21 mouse cellular contexts compared by ENCODE assay signal in genomic region chr4:76461336-76461735, GRCm38 (mm10).
DNase-seq lines count a peak whose midpoint lies in the region; ATAC-seq and TF ChIP-seq lines count a peak whose summit lies in the region.
"Had no signal": no experiment of that assay in that cellular context is flagged by ENCODE, and none has a peak within 500 bp of the region (broad histone marks: within the 10 kb centered on the region; RNA-seq: fewer than 3 reads in every experiment).

No protein-coding gene starts in this region.

- H3K4me3 ChIP-seq in brown adipose tissue, adult 24 weeks (ENCODE audit: insufficient read depth, low read depth, low read length) = no peak overlapping the region
- no peak overlapping the region for H3K4me3 ChIP-seq in forebrain, postnatal 0 days (ENCODE audit: low read depth, low read length)
- H3K4me3 ChIP-seq: embryonic facial prominence, embryonic 13.5 days; gastrocnemius, adult 2 months; limb, embryonic 13.5 days; midbrain, embryonic 10.5 days; stomach, embryonic 15.5 days had no signal

- 52% methylated on average over 5 of the region's 5 CpGs for WGBS in forebrain, postnatal 0 days

- DNase-seq in heart, adult 18-20 months = peak; percentile 25
- DNase-seq in heart, postnatal 25 days (ENCODE audit: low spot score) = no peak
- DNase-seq in adrenal gland, postnatal 10 days = peak; percentile 54
- DNase-seq in heart, postnatal 10 days = peak; percentile 29
- DNase-seq in forebrain, postnatal 0 days = no peak
- DNase-seq: cerebellum, adult 9-10 months; gastrocnemius, adult 2 months; kidney, adult 2 months; kidney, postnatal 10 days; retina, postnatal 1 day; thymus, adult 18-20 months; thymus, postnatal 4 days had no signal

- peak overlapping the region; percentile 80 for H3K27ac ChIP-seq in brown adipose tissue, adult 24 weeks (replicated peaks; ENCODE audit: low read depth, low read length)
- H3K27ac ChIP-seq in forebrain, postnatal 0 days (ENCODE audit: low read depth, low read length) = no peak overlapping the region
- H3K27ac ChIP-seq: embryonic facial prominence, embryonic 13.5 days; gastrocnemius, adult 2 months; hindbrain, postnatal 0 days; limb, embryonic 13.5 days; liver, embryonic 14.5 days; macrophage; midbrain, embryonic 10.5 days; stomach, embryonic 15.5 days had no signal

- no peaks in the 10 kb centered on the region for H3K36me3 ChIP-seq in forebrain, postnatal 0 days (ENCODE audit: insufficient read depth)
- H3K36me3 ChIP-seq: embryonic facial prominence, embryonic 13.5 days; limb, embryonic 13.5 days; midbrain, embryonic 10.5 days; stomach, embryonic 15.5 days had no signal

- TF ChIP-seq CTCF in forebrain, postnatal 0 days (IDR thresholded peaks at IDR 0.05; ENCODE audit: low read depth) = no peak

- H3K9me3 ChIP-seq in forebrain, postnatal 0 days (ENCODE audit: low read length) = no peaks in the 10 kb centered on the region
- H3K9me3 ChIP-seq: embryonic facial prominence, embryonic 13.5 days; limb, embryonic 13.5 days; midbrain, embryonic 10.5 days; stomach, embryonic 15.5 days had no signal

- H3K27me3 ChIP-seq in forebrain, postnatal 0 days (ENCODE audit: insufficient read depth, low read length) = no peaks in the 10 kb centered on the region
- H3K27me3 ChIP-seq: embryonic facial prominence, embryonic 13.5 days; limb, embryonic 13.5 days; stomach, embryonic 15.5 days had no signal

- intact Hi-C loops in heart, postnatal 25 days (cut with DNase I) = no loop called here
- intact Hi-C loops in heart, postnatal 10 days (cut with DNase I) = no loop called here

- H3K4me1 ChIP-seq in brown adipose tissue, adult 24 weeks (ENCODE audit: control insufficient read depth, insufficient read depth, insufficient read length, low read length) = no peaks in the 10 kb centered on the region
- no peaks in the 10 kb centered on the region for H3K4me1 ChIP-seq in forebrain, postnatal 0 days (ENCODE audit: insufficient read depth)
- H3K4me1 ChIP-seq: stomach, embryonic 15.5 days had no signal

- no peak overlapping the region for H3K4me2 ChIP-seq in forebrain, postnatal 0 days (ENCODE audit: low read depth)
- H3K4me2 ChIP-seq: embryonic facial prominence, embryonic 13.5 days; limb, embryonic 13.5 days; stomach, embryonic 15.5 days had no signal

- H3K9ac ChIP-seq in forebrain, postnatal 0 days = no peak overlapping the region
- H3K9ac ChIP-seq: embryonic facial prominence, embryonic 13.5 days; limb, embryonic 13.5 days; liver, embryonic 14.5 days; stomach, embryonic 15.5 days had no signal

- no peak for ATAC-seq in forebrain, postnatal 0 days
- no peak for ATAC-seq in activated CD4-positive, CD25-positive, alpha-beta regulatory T cell, adult 4 months
- ATAC-seq: hindbrain, postnatal 0 days had no signal

Comparison
In these comparisons a context has a peak if more than half of its experiments do, and no peak if none do; other contexts are left out.
1. DNase-seq: peak in heart, adult 18-20 months (2 of 2), adrenal gland, postnatal 10 days (single experiment) and heart, postnatal 10 days (2 of 2); none in heart, postnatal 25 days (single experiment) and forebrain, postnatal 0 days (single experiment).